Mouse (Mus musculus) kidney, embryonic 14.5 days (tissue): Measurements from ENCODE around the gene Elovl6. TPM values are rescaled to one million over a fixed set of nuclear protein-coding genes. Genes with fewer than 3 reads are reported as not detected.

Experiments used
- ATAC-seq: fragments of 200-750 bp; cut with Nextera tagmentation; 2 replicates; pipeline ENCODE4 v1.8.0; 2017; ENCODE audit warnings: moderate number of reproducible peaks, mild to moderate bottlenecking, moderate TSS enrichment, moderate library complexity; ENCODE audit not compliant: low FRiP score, low TSS enrichment
- H3K27ac ChIP-seq: fragments of 300-500 bp; sonication (generic); 2 replicates; pipeline ENCODE4 v1.5.1; 2014; ENCODE audit warnings: low read depth, mild to moderate bottlenecking, low read length, moderate library complexity, mixed read lengths
- H3K27me3 ChIP-seq: fragments of 300-500 bp; sonication (generic); 2 replicates; pipeline ENCODE4 v1.6.1; 2014; ENCODE audit warnings: mild to moderate bottlenecking, low read length; ENCODE audit not compliant: control insufficient read depth, insufficient read depth
- H3K36me3 ChIP-seq: fragments of 300-500 bp; sonication (generic); 2 replicates; pipeline ENCODE4 v1.6.1; 2014; ENCODE audit warnings: low read length, mixed read lengths; ENCODE audit not compliant: control insufficient read depth, insufficient read depth
- H3K4me1 ChIP-seq: fragments of 300-500 bp; sonication (generic); 2 replicates; pipeline ENCODE4 v1.6.1; 2014; ENCODE audit warnings: low read length, mixed read lengths; ENCODE audit not compliant: control insufficient read depth, insufficient read depth
- H3K4me2 ChIP-seq: fragments of 300-500 bp; sonication (generic); replicated peaks from 2 replicates; pipeline ENCODE4 v1.6.1; 2014; ENCODE audit warnings: low read depth, mild to moderate bottlenecking, low read length
- H3K4me3 ChIP-seq: fragments of 300-500 bp; sonication (generic); 2 replicates; pipeline ENCODE4 v1.5.1; 2014; ENCODE audit warnings: mild to moderate bottlenecking, low read length
- H3K9ac ChIP-seq: fragments of 300-500 bp; sonication (generic); 2 replicates; pipeline ENCODE4 v1.6.1; 2014; ENCODE audit warnings: low read depth, mild to moderate bottlenecking, low read length, moderate library complexity
- H3K9me3 ChIP-seq: fragments of 300-500 bp; sonication (generic); 2 replicates; pipeline ENCODE4 v1.6.1; 2016; ENCODE audit warnings: low read length; ENCODE audit not compliant: control insufficient read depth
- WGBS: fragments of 180-500 bp; shearing (Covaris S2); extraction: QIAGEN DNeasy Blood & Tissue Kit; methylation state at CpG from one replicate; pipeline ENCODE4 v1.1.7; 2014; 5-methylcytosine and 5-hydroxymethylcytosine counted together
- polyA plus RNA-seq: library from polyadenylated mRNA; unstranded; fragments of >200 nt; fragmentation: Nextera tagmentation; extraction: Ambion mirVana; gene quantifications from 2 replicates; pipeline ENCODE4 v1.2.1, GENCODE M21; 2014

Elovl6 gene
- polyA plus RNA-seq, 1 experiment from 2014 or later = 50.4 TPM

DNA sequence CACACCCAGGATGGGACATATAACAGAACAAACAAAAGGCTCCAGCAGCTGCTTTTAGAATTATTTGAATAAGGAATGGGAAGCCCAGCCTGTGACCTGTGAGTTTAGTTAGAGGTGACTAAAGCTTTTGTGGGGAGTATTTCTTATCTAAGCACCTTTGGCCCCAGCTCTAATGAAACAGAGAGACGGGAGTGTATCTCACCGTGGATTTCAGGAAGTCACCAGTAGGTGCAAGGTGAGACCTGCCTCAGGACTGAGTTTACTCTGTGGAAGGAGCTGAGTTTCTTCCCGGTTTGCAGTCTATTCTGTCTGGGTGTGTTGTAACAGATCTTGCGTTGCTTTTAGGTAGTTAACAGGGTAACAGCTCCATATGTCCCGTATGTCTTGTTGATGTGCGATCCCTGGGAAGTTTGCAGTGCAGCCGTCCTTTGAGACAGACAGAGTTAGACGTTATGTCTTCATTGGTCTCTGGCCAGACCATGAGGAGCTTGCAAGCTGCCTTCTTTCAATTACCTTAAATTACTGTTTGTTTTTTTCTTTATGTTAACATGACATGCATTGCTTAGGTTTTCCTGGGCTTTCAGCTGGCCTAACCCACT is 15.8 kb downstream of the Elovl6 start:
- no peak overlapping the region for H3K27ac ChIP-seq

GRCm38 (mm10) chr3:129548760-129549159 is 16.6 kb downstream of the Elovl6 start:
- H3K9me3 ChIP-seq = no peaks in the 10 kb centered on the region
- 64% methylated on average over 8 of the region's 8 CpGs for WGBS
- H3K36me3 ChIP-seq = peaks cover 6% of the 10 kb centered on the region; the same call in 1 of the 2 replicates
- no peak overlapping the region for H3K27ac ChIP-seq
- H3K4me3 ChIP-seq = no peak overlapping the region
- no peak for ATAC-seq
- H3K4me1 ChIP-seq = peaks cover 12% of the 10 kb centered on the region
- no peak overlapping the region for H3K9ac ChIP-seq
- no peaks in the 10 kb centered on the region for H3K27me3 ChIP-seq
- no peak overlapping the region for H3K4me2 ChIP-seq

More for the DNA sequence above, 15.8 kb downstream of the Elovl6 start:
- 34% methylated on average over 8 of the region's 8 CpGs for WGBS
- Histone ChIP-seq H3K4me3 (no peak overlapping the region), H3K4me2 (no peak overlapping the region), H3K4me1 (peaks cover 12% of the 10 kb centered on the region), H3K27me3 (no peaks in the 10 kb centered on the region), H3K9ac (no peak overlapping the region), H3K9me3 (no peaks in the 10 kb centered on the region), H3K36me3 (peaks cover 10% of the 10 kb centered on the region; the same call in 1 of the 2 replicates)
- no peak; the same call in 1 of the 2 replicates for ATAC-seq

DNA sequence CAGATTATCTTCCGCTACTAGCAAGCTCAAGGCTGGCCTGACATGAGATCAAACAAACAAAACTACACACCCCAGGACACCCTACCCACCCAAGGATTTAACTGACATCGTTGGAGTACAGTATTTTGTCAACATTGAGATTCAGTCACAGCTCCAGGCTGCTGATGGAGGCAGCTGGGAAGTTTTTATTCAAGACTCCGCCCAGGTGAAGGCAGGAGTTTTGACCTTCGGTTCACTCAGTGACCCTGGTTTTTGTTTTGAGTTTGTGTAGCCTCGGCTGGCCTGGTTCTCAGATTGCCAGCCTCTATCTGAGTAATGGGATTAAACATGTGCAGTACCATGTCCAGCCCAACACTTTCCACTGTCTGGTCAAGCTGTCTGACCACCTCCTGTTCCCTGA is 17.4 kb downstream of the Elovl6 start:
- Histone ChIP-seq H3K27ac (no peak overlapping the region), H3K9me3 (no peaks in the 10 kb centered on the region), H3K4me3 (no peak overlapping the region), H3K4me2 (no peak overlapping the region), H3K36me3 (peaks cover 4% of the 10 kb centered on the region; the same call in 1 of the 2 replicates), H3K27me3 (no peaks in the 10 kb centered on the region), H3K4me1 (peaks cover 12% of the 10 kb centered on the region), H3K9ac (no peak overlapping the region)
- WGBS = 38% methylated on average over 5 of the region's 5 CpGs
- ATAC-seq = no peak

DNA sequence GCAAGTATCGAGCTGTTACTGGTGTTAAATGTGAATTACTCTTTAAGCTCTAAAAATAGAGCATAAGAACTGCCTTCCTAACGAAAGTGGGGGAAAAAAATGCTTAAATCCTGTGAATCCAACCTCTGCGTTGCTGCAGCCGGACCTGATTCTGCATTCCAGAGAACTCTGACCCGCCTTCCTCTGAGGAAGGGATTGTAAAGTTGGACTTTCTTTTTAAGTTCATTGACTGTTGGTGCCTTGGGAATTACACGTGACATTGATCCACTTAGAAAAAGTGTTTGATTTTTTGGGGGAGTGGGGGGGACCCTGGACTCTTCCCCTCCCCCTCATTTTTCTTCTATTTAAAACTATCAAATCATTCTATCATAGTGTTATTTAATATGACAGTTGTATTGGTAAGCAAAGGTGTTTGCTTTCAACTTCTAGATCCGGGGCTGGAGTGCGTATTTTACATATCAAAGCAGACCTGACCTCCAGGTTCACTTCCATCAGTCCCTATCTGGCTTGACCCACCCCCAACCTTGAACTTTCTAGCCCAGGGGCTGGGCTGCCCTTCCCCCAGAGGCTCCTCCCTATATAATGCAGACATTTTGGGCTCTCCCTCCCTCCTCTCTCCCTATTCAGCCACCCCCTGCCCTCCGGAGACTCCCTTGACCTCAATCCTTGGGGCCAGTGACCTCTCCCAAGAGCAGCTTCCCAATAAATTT is 19.6 kb downstream of the Elovl6 start:
- Histone ChIP-seq H3K4me1 (peaks cover 12% of the 10 kb centered on the region), H3K9me3 (no peaks in the 10 kb centered on the region), H3K4me2 (no peak overlapping the region), H3K27ac (no peak overlapping the region), H3K4me3 (no peak overlapping the region), H3K9ac (no peak overlapping the region), H3K36me3 (0 out of 2 replicates have a peak, but pooled peaks cover 2% of the 10 kb centered on the region), H3K27me3 (no peaks in the 10 kb centered on the region)
- ATAC-seq = no peak
- 46% methylated on average over 9 of the region's 9 CpGs for WGBS

DNA sequence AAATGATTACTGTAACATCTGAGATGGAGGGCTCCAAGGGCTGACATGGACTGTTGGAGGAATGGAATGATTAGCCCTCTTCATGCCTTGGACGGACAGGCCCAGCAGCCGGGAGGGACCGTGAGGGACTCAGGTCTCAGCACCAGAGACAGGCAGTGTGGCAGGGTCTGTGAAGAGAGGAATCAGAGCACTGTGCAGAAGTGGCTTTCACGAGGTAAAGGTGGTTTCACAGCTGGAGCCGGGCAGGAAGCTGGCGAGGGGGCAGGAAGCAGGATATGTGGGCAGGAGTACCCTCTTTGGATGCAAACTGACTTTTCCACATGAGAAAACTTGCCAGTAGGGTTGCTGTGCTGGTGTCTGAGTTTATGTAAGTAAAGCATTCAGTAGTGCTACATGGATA is 20.2 kb downstream of the Elovl6 start:
- WGBS = 63% methylated on average over 6 of the region's 6 CpGs
- H3K4me2 ChIP-seq = no peak overlapping the region
- 0 out of 2 replicates have a peak, but pooled peaks cover 2% of the 10 kb centered on the region for H3K36me3 ChIP-seq
- H3K9ac ChIP-seq = no peak overlapping the region
- no peak overlapping the region for H3K27ac ChIP-seq
- no peaks in the 10 kb centered on the region for H3K9me3 ChIP-seq
- 0 out of 2 replicates have a peak, but pooled peaks have one; percentile 11 for ATAC-seq
- H3K4me3 ChIP-seq = no peak overlapping the region
- H3K27me3 ChIP-seq = no peaks in the 10 kb centered on the region
- peaks cover 15% of the 10 kb centered on the region for H3K4me1 ChIP-seq

- Histone ChIP-seq H3K4me1 (peaks cover 22% of the 10 kb centered on the region), H3K4me3 (no peak overlapping the region), H3K9ac (no peak overlapping the region), H3K27me3 (no peaks in the 10 kb centered on the region), H3K9me3 (no peaks in the 10 kb centered on the region), H3K4me2 (no peak overlapping the region), H3K36me3 (0 out of 2 replicates have a peak, but pooled peaks cover 2% of the 10 kb centered on the region), H3K27ac (no peak overlapping the region)
- 72% methylated on average over 9 of the region's 9 CpGs for WGBS
- ATAC-seq = no peak
Observed at GRCm38 (mm10) chr3:129553173-129553572, 21.0 kb downstream of the Elovl6 start.

GRCm38 (mm10) chr3:129553661-129554060 is 21.5 kb downstream of the Elovl6 start:
- Histone ChIP-seq H3K36me3 (0 out of 2 replicates have a peak, but pooled peaks cover 2% of the 10 kb centered on the region), H3K4me1 (peaks cover 22% of the 10 kb centered on the region), H3K9me3 (no peaks in the 10 kb centered on the region), H3K27ac (peak overlapping the region; percentile 69; the same call in 1 of the 2 replicates), H3K4me2 (no peak overlapping the region), H3K4me3 (no peak overlapping the region), H3K27me3 (no peaks in the 10 kb centered on the region), H3K9ac (no peak overlapping the region)
- whole genome bisulfite sequencing = 93% methylated on average over 10 of the region's 10 CpGs
- ATAC-seq = no peak

DNA sequence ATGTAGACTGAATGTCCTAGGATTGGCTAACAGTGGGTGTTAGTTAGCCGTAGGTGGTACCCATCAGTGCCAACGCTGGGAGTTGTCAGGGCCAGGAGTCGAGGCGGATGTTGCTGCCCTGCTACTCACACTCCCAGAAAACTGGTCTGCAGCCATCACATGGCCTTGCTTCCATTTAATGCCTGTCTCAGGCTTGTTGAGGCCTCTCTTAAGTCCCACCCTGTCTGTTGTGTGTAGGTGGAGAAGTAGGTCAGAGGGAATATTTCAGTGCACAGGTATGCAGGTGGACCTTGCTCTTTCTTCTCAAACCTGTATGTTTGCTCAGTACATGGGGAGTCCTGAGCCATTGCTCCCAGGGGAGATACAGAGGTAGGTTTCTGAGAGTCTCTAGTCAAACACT is 22.3 kb downstream of the Elovl6 start:
- Histone ChIP-seq H3K27ac (peak overlapping the region; percentile 69), H3K4me3 (no peak overlapping the region), H3K27me3 (no peaks in the 10 kb centered on the region), H3K4me1 (peaks cover 18% of the 10 kb centered on the region), H3K4me2 (no peak overlapping the region), H3K9ac (no peak overlapping the region), H3K9me3 (no peaks in the 10 kb centered on the region), H3K36me3 (0 out of 2 replicates have a peak, but pooled peaks cover 5% of the 10 kb centered on the region)
- ATAC-seq = peak; percentile 65; the same call in 1 of the 2 replicates
- WGBS = 76% methylated on average over 4 of the region's 4 CpGs

DNA sequence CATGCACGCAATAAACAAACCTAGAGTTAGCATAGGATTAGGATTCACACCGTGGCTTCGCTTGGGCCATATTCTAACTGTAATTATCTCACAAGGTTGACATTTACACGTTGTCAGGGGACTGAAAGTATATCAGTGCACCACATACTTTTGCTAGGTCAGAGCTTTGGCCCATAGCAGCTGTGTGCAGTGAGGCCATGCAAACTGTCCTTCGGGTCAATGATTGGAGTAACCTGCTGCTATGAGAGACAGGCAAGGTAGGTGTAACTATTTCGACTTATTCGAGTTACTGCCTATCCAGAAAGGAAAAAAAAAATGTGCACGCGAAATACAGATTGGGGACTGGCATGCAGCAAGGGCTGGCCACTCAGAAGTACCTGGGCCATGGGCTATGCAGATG is 24.9 kb downstream of the Elovl6 start:
- Histone ChIP-seq H3K9ac (no peak overlapping the region), H3K4me2 (no peak overlapping the region), H3K27ac (no peak overlapping the region), H3K9me3 (no peaks in the 10 kb centered on the region), H3K36me3 (0 out of 2 replicates have a peak, but pooled peaks cover 3% of the 10 kb centered on the region), H3K4me1 (peaks cover 15% of the 10 kb centered on the region), H3K27me3 (no peaks in the 10 kb centered on the region), H3K4me3 (no peak overlapping the region)
- WGBS = 70% methylated on average over 9 of the region's 9 CpGs
- no peak for ATAC-seq
